Mouse (Mus musculus) embryonic facial prominence, embryonic 15.5 days (tissue): ENCODE results near the gene Snrnp35. TPM values are rescaled to one million over a fixed set of nuclear protein-coding genes. Genes with fewer than 3 reads are reported as not detected.
"Not testable (repeated sequence)": the region's sequence is repeated elsewhere in the genome, so short reads cannot be mapped to it uniquely, and the experiment has no call there.

Experiments
- ATAC-seq: fragments of 200-750 bp; cut with Nextera tagmentation; 2 replicates; pipeline ENCODE4 v1.8.0; 2017; ENCODE audit warnings: low read depth, moderate TSS enrichment; ENCODE audit not compliant: insufficient number of reproducible peaks, low FRiP score, low TSS enrichment
- H3K27ac ChIP-seq: fragments of 300-500 bp; sonication (generic); replicated peaks from 2 replicates; pipeline ENCODE4 v1.5.1; 2015; ENCODE audit warnings: mild to moderate bottlenecking, inconsistent platforms
- H3K27me3 ChIP-seq: fragments of 300-500 bp; sonication (generic); 2 replicates; pipeline ENCODE4 v1.6.1; 2015; ENCODE audit warnings: inconsistent platforms
- H3K36me3 ChIP-seq: fragments of 300-500 bp; sonication (generic); 2 replicates; pipeline ENCODE4 v1.6.1; 2015; ENCODE audit warnings: mild to moderate bottlenecking, inconsistent platforms
- H3K4me1 ChIP-seq: fragments of 300-500 bp; sonication (generic); 2 replicates; pipeline ENCODE4 v1.6.1; 2015; ENCODE audit warnings: inconsistent platforms
- H3K4me2 ChIP-seq: fragments of 300-500 bp; sonication (generic); replicated peaks from 2 replicates; pipeline ENCODE4 v1.6.1; 2015; ENCODE audit warnings: mild to moderate bottlenecking, inconsistent platforms
- H3K4me3 ChIP-seq: fragments of 300-500 bp; sonication (generic); replicated peaks from 2 replicates; pipeline ENCODE4 v1.5.1; 2015; ENCODE audit warnings: mild to moderate bottlenecking, inconsistent platforms
- H3K9ac ChIP-seq: fragments of 300-500 bp; sonication (generic); 2 replicates; pipeline ENCODE4 v1.6.1; 2015; ENCODE audit warnings: inconsistent platforms
- H3K9me3 ChIP-seq: fragments of 300-500 bp; sonication (generic); replicated peaks from 2 replicates; pipeline ENCODE4 v1.6.1; 2016; ENCODE audit warnings: inconsistent platforms
- WGBS: fragments of 180-500 bp; shearing (Covaris S2); methylation state at CpG from one replicate; pipeline ENCODE4 v1.1.7; 2015; 5-methylcytosine and 5-hydroxymethylcytosine counted together
- polyA plus RNA-seq: library from polyadenylated mRNA; unstranded; fragments of >200 nt; fragmentation: Nextera tagmentation; extraction: Ambion mirVana; gene quantifications from 2 replicates; pipeline ENCODE4 v1.2.1, GENCODE M21; 2015

Gene Snrnp35
- polyA plus RNA-seq, 1 experiment from 2014 or later, result 26.5 TPM

GRCm38 (mm10) chr5:124491732-124492131, 8.8 kb downstream of the Snrnp35 start:
- no peak overlapping the region for H3K4me3 ChIP-seq
- H3K27me3 ChIP-seq, result no peaks in the 10 kb centered on the region
- no peaks in the 10 kb centered on the region for H3K4me1 ChIP-seq
- ATAC-seq, result no peak
- no peak overlapping the region for H3K4me2 ChIP-seq
- no peak overlapping the region for H3K27ac ChIP-seq
- no peak overlapping the region for H3K9ac ChIP-seq
- WGBS, result 72% methylated on average over 4 of the region's 4 CpGs
- H3K9me3 ChIP-seq, result no peaks in the 10 kb centered on the region
- peaks cover 63% of the 10 kb centered on the region for H3K36me3 ChIP-seq

GRCm38 (mm10) chr5:124492618-124493017, 9.7 kb downstream of the Snrnp35 start:
- H3K36me3 ChIP-seq, result peaks cover 66% of the 10 kb centered on the region
- WGBS, result 86% methylated on average over 4 of the region's 4 CpGs
- H3K27ac ChIP-seq, result no peak overlapping the region
- no peaks in the 10 kb centered on the region for H3K4me1 ChIP-seq
- no peak for ATAC-seq
- H3K4me2 ChIP-seq, result no peak overlapping the region
- no peak overlapping the region for H3K4me3 ChIP-seq
- no peaks in the 10 kb centered on the region for H3K9me3 ChIP-seq
- no peak overlapping the region for H3K9ac ChIP-seq
- H3K27me3 ChIP-seq, result no peaks in the 10 kb centered on the region

GRCm38 (mm10) chr5:124493455-124493854, 10.5 kb downstream of the Snrnp35 start:
- no peaks in the 10 kb centered on the region for H3K4me1 ChIP-seq
- H3K4me3 ChIP-seq, result no peak overlapping the region
- H3K9ac ChIP-seq, result no peak overlapping the region
- ATAC-seq, result no peak
- H3K27me3 ChIP-seq, result no peaks in the 10 kb centered on the region
- H3K36me3 ChIP-seq, result peaks cover 71% of the 10 kb centered on the region
- no peaks in the 10 kb centered on the region for H3K9me3 ChIP-seq
- 85% methylated on average over 11 of the region's 11 CpGs for WGBS
- no peak overlapping the region for H3K4me2 ChIP-seq
- no peak overlapping the region for H3K27ac ChIP-seq

GRCm38 (mm10) chr5:124495547-124495946, 12.6 kb downstream of the Snrnp35 start:
- H3K4me3 ChIP-seq, result no peak overlapping the region
- no peak overlapping the region for H3K9ac ChIP-seq
- no peak overlapping the region for H3K27ac ChIP-seq
- no peak overlapping the region for H3K4me2 ChIP-seq
- no peaks in the 10 kb centered on the region for H3K9me3 ChIP-seq
- 63% methylated on average over 7 of the region's 7 CpGs for WGBS
- no peaks in the 10 kb centered on the region for H3K4me1 ChIP-seq
- ATAC-seq, result no peak
- H3K27me3 ChIP-seq, result no peaks in the 10 kb centered on the region
- peaks cover 75% of the 10 kb centered on the region for H3K36me3 ChIP-seq

- Histone ChIP-seq H3K4me3 (no peak overlapping the region), H3K4me1 (no peaks in the 10 kb centered on the region), H3K9me3 (no peaks in the 10 kb centered on the region), H3K4me2 (no peak overlapping the region), H3K36me3 (peaks cover 79% of the 10 kb centered on the region), H3K9ac (no peak overlapping the region), H3K27me3 (no peaks in the 10 kb centered on the region), H3K27ac (no peak overlapping the region)
- ATAC-seq, result no peak
- 63% methylated on average over 15 of the region's 15 CpGs for WGBS
These were observed 13.9 kb downstream of the Snrnp35 start for GRCm38 (mm10) chr5:124496614-124497514.

GRCm38 (mm10) chr5:124498221-124498876, 15.4 kb downstream of the Snrnp35 start:
- H3K4me3 ChIP-seq, result no peak overlapping the region
- H3K4me2 ChIP-seq, result no peak overlapping the region
- no peaks in the 10 kb centered on the region for H3K27me3 ChIP-seq
- H3K9me3 ChIP-seq, result no peaks in the 10 kb centered on the region
- 0 out of 2 replicates have a peak overlapping the region, but pooled peaks have one; percentile 24 for H3K27ac ChIP-seq
- no peaks in the 10 kb centered on the region for H3K4me1 ChIP-seq
- peaks cover 78% of the 10 kb centered on the region for H3K36me3 ChIP-seq
- ATAC-seq, result no peak
- H3K9ac ChIP-seq, result no peak overlapping the region
- WGBS, result 68% methylated on average over 9 of the region's 9 CpGs

GRCm38 (mm10) chr5:124499001-124499400, 16.1 kb downstream of the Snrnp35 start:
- no peak for ATAC-seq
- Histone ChIP-seq H3K4me3 (no peak overlapping the region), H3K9ac (no peak overlapping the region), H3K9me3 (no peaks in the 10 kb centered on the region), H3K4me2 (no peak overlapping the region), H3K27ac (no peak overlapping the region), H3K27me3 (no peaks in the 10 kb centered on the region), H3K4me1 (no peaks in the 10 kb centered on the region), H3K36me3 (peaks cover 78% of the 10 kb centered on the region)
- WGBS, result 40% methylated on average over 5 of the region's 5 CpGs

GRCm38 (mm10) chr5:124500037-124500436, 17.1 kb downstream of the Snrnp35 start:
- H3K9ac ChIP-seq, ATAC-seq, H3K4me1 ChIP-seq, H3K27ac ChIP-seq, H3K4me2 ChIP-seq, H3K27me3 ChIP-seq, H3K9me3 ChIP-seq, H3K4me3 ChIP-seq: not testable (repeated sequence)
- WGBS, result 72% methylated on average over 3 of the region's 4 CpGs
- peaks cover 72% of the 10 kb centered on the region for H3K36me3 ChIP-seq

- Histone ChIP-seq H3K27me3 (no peaks in the 10 kb centered on the region), H3K9me3 (no peaks in the 10 kb centered on the region), H3K4me2 (no peak overlapping the region), H3K27ac (no peak overlapping the region), H3K4me3 (no peak overlapping the region), H3K36me3 (peaks cover 67% of the 10 kb centered on the region), H3K4me1 (no peaks in the 10 kb centered on the region), H3K9ac (no peak overlapping the region)
- 92% methylated on average over 3 of the region's 3 CpGs for WGBS
- no peak for ATAC-seq
These were observed 17.6 kb downstream of the Snrnp35 start for GRCm38 (mm10) chr5:124500573-124500972.

- WGBS, result 84% methylated on average over 10 of the region's 10 CpGs
- H3K4me3 ChIP-seq, result no peak overlapping the region
- no peak for ATAC-seq
- H3K9me3 ChIP-seq, result no peaks in the 10 kb centered on the region
- peaks cover 62% of the 10 kb centered on the region for H3K36me3 ChIP-seq
- no peak overlapping the region for H3K4me2 ChIP-seq
- no peaks in the 10 kb centered on the region for H3K27me3 ChIP-seq
- H3K9ac ChIP-seq, result no peak overlapping the region
- peaks cover 4% of the 10 kb centered on the region; the same call in 1 of the 2 replicates for H3K4me1 ChIP-seq
- no peak overlapping the region for H3K27ac ChIP-seq
These were observed 18.6 kb downstream of the Snrnp35 start for GRCm38 (mm10) chr5:124501541-124501940.

- Histone ChIP-seq H3K36me3 (peaks cover 49% of the 10 kb centered on the region), H3K4me1 (peaks cover 15% of the 10 kb centered on the region), H3K9me3 (no peaks in the 10 kb centered on the region), H3K27me3 (no peaks in the 10 kb centered on the region), H3K4me2 (no peak overlapping the region), H3K4me3 (no peak overlapping the region), H3K27ac (no peak overlapping the region), H3K9ac (no peak overlapping the region)
- WGBS, result 63% methylated on average over 14 of the region's 14 CpGs
- ATAC-seq, result no peak
These were observed 20.8 kb downstream of the Snrnp35 start for GRCm38 (mm10) chr5:124503742-124504141.
